Mouse (Mus musculus): ENCODE data around the gene Sigmar1.

DNA sequence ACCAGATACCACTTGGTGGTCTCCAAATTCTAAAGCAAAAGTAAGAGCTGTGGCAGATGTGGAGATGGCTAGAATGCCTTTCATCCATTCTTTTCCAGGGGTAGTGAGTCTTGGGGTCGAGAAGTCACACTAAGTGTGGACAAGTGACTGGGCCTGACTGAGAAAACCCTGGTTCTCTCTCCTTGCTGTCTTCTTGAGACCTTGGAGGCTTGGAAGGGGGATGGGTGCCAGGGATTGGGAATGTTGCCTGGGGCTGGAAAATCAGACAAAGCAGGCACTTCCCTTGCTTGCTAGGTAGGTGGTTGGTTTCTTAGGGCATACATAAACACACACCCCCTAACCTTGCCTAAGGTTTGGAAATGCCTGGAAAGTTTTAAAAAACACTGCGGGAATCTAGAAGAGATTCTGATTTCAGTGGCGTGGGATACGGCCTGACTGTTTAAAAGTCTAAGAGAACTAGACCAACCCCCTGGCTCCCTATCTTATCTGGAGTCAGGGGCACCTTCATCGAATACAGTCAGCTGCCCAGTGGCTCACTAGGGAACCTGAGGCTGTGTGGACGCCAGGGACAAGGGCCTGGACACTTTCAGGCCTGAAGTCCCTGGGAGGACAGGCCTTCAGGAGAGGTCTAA lies 3.8 kb upstream of the Sigmar1 start:
- TF ChIP-seq CTCF (IDR thresholded peaks at IDR 0.05) (no peak), EP300 (IDR thresholded peaks at IDR 0.05) (no peak)

Measured in lung, postnatal 0 days (tissue).